Mouse (Mus musculus) forebrain, embryonic 16.5 days (tissue): ENCODE measurements at regions not wholly inside any gene's neighbourhood (a gene's known extent, or its start where the extent isn't known, plus 50 kb on each side); places are given as distances from the start of the nearest gene placed in this dataset.

Source experiments
- ATAC-seq: fragments of 200-750 bp; cut with Nextera tagmentation; 2 replicates; pipeline ENCODE4 v1.8.0; 2017; ENCODE audit warnings: mild to moderate bottlenecking, moderate library complexity
- H3K27ac ChIP-seq: fragments of 300-500 bp; sonication (generic); 2 replicates; pipeline ENCODE4 v1.5.1; 2014; ENCODE audit warnings: low read length, control low read depth
- H3K27me3 ChIP-seq: fragments of 300-500 bp; sonication (generic); replicated peaks from 2 replicates; pipeline ENCODE4 v1.6.1; 2014; ENCODE audit warnings: low read length; ENCODE audit not compliant: control insufficient read depth, insufficient read depth
- H3K36me3 ChIP-seq: fragments of 300-500 bp; sonication (generic); 2 replicates; pipeline ENCODE4 v1.6.1; 2014; ENCODE audit not compliant: control insufficient read depth, insufficient read depth
- H3K4me1 ChIP-seq: fragments of 300-500 bp; sonication (generic); replicated peaks from 2 replicates; pipeline ENCODE4 v1.6.1; 2014; ENCODE audit warnings: low read length; ENCODE audit not compliant: control insufficient read depth, insufficient read depth
- H3K4me2 ChIP-seq: fragments of 300-500 bp; sonication (generic); 2 replicates; pipeline ENCODE4 v1.6.1; 2014; ENCODE audit warnings: mild to moderate bottlenecking, low read length, control low read depth
- H3K4me3 ChIP-seq: fragments of 300-500 bp; sonication (generic); replicated peaks from 2 replicates; pipeline ENCODE4 v1.5.1; 2014; ENCODE audit warnings: mild to moderate bottlenecking, low read length, control low read depth
- H3K9ac ChIP-seq: fragments of 300-500 bp; sonication (generic); replicated peaks from 2 replicates; pipeline ENCODE4 v1.6.1; 2014; ENCODE audit warnings: low read depth, low read length, control low read depth
- H3K9me3 ChIP-seq: fragments of 300-500 bp; sonication (generic); 2 replicates; pipeline ENCODE4 v1.6.1; 2016; ENCODE audit warnings: low read length; ENCODE audit not compliant: control insufficient read depth
- WGBS: fragments of 180-500 bp; shearing (Covaris S2); extraction: QIAGEN DNeasy Blood & Tissue Kit; methylation state at CpG from one replicate; pipeline ENCODE4 v1.1.7; 2014; 5-methylcytosine and 5-hydroxymethylcytosine counted together

- Histone ChIP-seq H3K4me1 (no peaks in the 10 kb centered on the region), H3K9ac (no peak overlapping the region), H3K27ac (no peak overlapping the region), H3K27me3 (no peaks in the 10 kb centered on the region), H3K4me2 (no peak overlapping the region), H3K36me3 (no peaks in the 10 kb centered on the region), H3K9me3 (no peaks in the 10 kb centered on the region), H3K4me3 (no peak overlapping the region)
- no peak for ATAC-seq
- 87% methylated on average over 2 of the region's 2 CpGs for WGBS
These were observed 69.6 kb downstream of the Cldn1 start for GRCm38 (mm10) chr16:26302045-26302444.

GRCm38 (mm10) chr16:26291692-26292091 is 79.9 kb downstream of the Cldn1 start:
- Histone ChIP-seq H3K27ac (no peak overlapping the region), H3K4me3 (no peak overlapping the region), H3K4me1 (no peaks in the 10 kb centered on the region), H3K9ac (no peak overlapping the region), H3K27me3 (no peaks in the 10 kb centered on the region), H3K9me3 (no peaks in the 10 kb centered on the region), H3K4me2 (no peak overlapping the region), H3K36me3 (no peaks in the 10 kb centered on the region)
- no peak for ATAC-seq
- 62% methylated on average over 2 of the region's 2 CpGs for WGBS

GRCm38 (mm10) chr16:26285627-26286026 is 86.0 kb downstream of the Cldn1 start:
- Histone ChIP-seq H3K4me1 (no peaks in the 10 kb centered on the region), H3K4me3 (no peak overlapping the region), H3K36me3 (no peaks in the 10 kb centered on the region), H3K27me3 (no peaks in the 10 kb centered on the region), H3K27ac (no peak overlapping the region), H3K9ac (no peak overlapping the region), H3K9me3 (no peaks in the 10 kb centered on the region), H3K4me2 (no peak overlapping the region)
- ATAC-seq = no peak
- 86% methylated on average over 1 of the region's 1 CpGs for WGBS

- no peak for ATAC-seq
- Histone ChIP-seq H3K4me1 (no peaks in the 10 kb centered on the region), H3K4me2 (no peak overlapping the region), H3K9ac (no peak overlapping the region), H3K27me3 (no peaks in the 10 kb centered on the region), H3K27ac (no peak overlapping the region), H3K9me3 (no peaks in the 10 kb centered on the region), H3K36me3 (no peaks in the 10 kb centered on the region), H3K4me3 (no peak overlapping the region)
- 87% methylated on average over 6 of the region's 6 CpGs for WGBS
These were observed 86.9 kb downstream of the Cldn1 start for GRCm38 (mm10) chr16:26284713-26285112.

- ATAC-seq = no peak
- Histone ChIP-seq H3K4me2 (no peak overlapping the region), H3K9me3 (no peaks in the 10 kb centered on the region), H3K4me3 (no peak overlapping the region), H3K4me1 (no peaks in the 10 kb centered on the region), H3K27ac (no peak overlapping the region), H3K36me3 (no peaks in the 10 kb centered on the region), H3K9ac (no peak overlapping the region), H3K27me3 (no peaks in the 10 kb centered on the region)
- WGBS = 55% methylated on average over 1 of the region's 1 CpGs
These were observed 89.2 kb downstream of the Cldn1 start for GRCm38 (mm10) chr16:26282418-26282817.

- Histone ChIP-seq H3K27me3 (no peaks in the 10 kb centered on the region), H3K27ac (no peak overlapping the region), H3K9ac (no peak overlapping the region), H3K4me1 (no peaks in the 10 kb centered on the region), H3K4me2 (no peak overlapping the region), H3K36me3 (no peaks in the 10 kb centered on the region), H3K9me3 (no peaks in the 10 kb centered on the region), H3K4me3 (no peak overlapping the region)
- no peak for ATAC-seq
- 88% methylated on average over 2 of the region's 2 CpGs for WGBS
These were observed 90.1 kb downstream of the Cldn1 start for GRCm38 (mm10) chr16:26281496-26281895.

GRCm38 (mm10) chr16:26276789-26277188 is 94.9 kb downstream of the Cldn1 start:
- 97% methylated on average over 1 of the region's 1 CpGs for WGBS
- Histone ChIP-seq H3K9ac (no peak overlapping the region), H3K9me3 (no peaks in the 10 kb centered on the region), H3K4me3 (no peak overlapping the region), H3K4me1 (no peaks in the 10 kb centered on the region), H3K36me3 (no peaks in the 10 kb centered on the region), H3K4me2 (no peak overlapping the region), H3K27me3 (no peaks in the 10 kb centered on the region), H3K27ac (no peak overlapping the region)
- ATAC-seq = no peak

GRCm38 (mm10) chr16:26252824-26253223 is 118.8 kb downstream of the Cldn1 start:
- 93% methylated on average over 2 of the region's 2 CpGs for WGBS
- no peak overlapping the region for H3K9ac ChIP-seq

GRCm38 (mm10) chr16:26251698-26252097 is 119.9 kb downstream of the Cldn1 start:
- WGBS = 84% methylated on average over 5 of the region's 5 CpGs
- H3K9me3 ChIP-seq = no peaks in the 10 kb centered on the region
- no peaks in the 10 kb centered on the region for H3K36me3 ChIP-seq
- H3K4me2 ChIP-seq = no peak overlapping the region
- no peaks in the 10 kb centered on the region for H3K27me3 ChIP-seq
- H3K9ac ChIP-seq = no peak overlapping the region
- no peak for ATAC-seq
- no peak overlapping the region for H3K27ac ChIP-seq
- H3K4me3 ChIP-seq = no peak overlapping the region
- no peaks in the 10 kb centered on the region for H3K4me1 ChIP-seq

More at GRCm38 (mm10) chr16:26252824-26253223, 118.8 kb downstream of the Cldn1 start:
- Histone ChIP-seq H3K27ac (no peak overlapping the region), H3K27me3 (no peaks in the 10 kb centered on the region), H3K4me1 (no peaks in the 10 kb centered on the region), H3K4me2 (no peak overlapping the region), H3K4me3 (no peak overlapping the region), H3K9me3 (no peaks in the 10 kb centered on the region), H3K36me3 (no peaks in the 10 kb centered on the region)
- no peak for ATAC-seq

GRCm38 (mm10) chr16:26251027-26251426 is 120.6 kb downstream of the Cldn1 start:
- no peak for ATAC-seq
- H3K9me3 ChIP-seq = no peaks in the 10 kb centered on the region
- H3K27me3 ChIP-seq = no peaks in the 10 kb centered on the region
- H3K4me1 ChIP-seq = no peaks in the 10 kb centered on the region
- no peaks in the 10 kb centered on the region for H3K36me3 ChIP-seq
- WGBS = 78% methylated on average over 2 of the region's 2 CpGs
- H3K4me2 ChIP-seq = no peak overlapping the region
- no peak overlapping the region for H3K9ac ChIP-seq
- H3K27ac ChIP-seq = no peak overlapping the region
- no peak overlapping the region for H3K4me3 ChIP-seq
